Mouse (Mus musculus) megakaryocyte, embryonic 14.5 days (primary cell): ENCODE measurements around the gene Asprv1. TPM values are rescaled to one million over a fixed set of nuclear protein-coding genes. Genes with fewer than 3 reads are reported as not detected.

Source experiments
- H3K27me3 ChIP-seq: replicated peaks from 2 replicates; pipeline ENCODE3; 2012; ENCODE audit warnings: inconsistent platforms
- H3K36me3 ChIP-seq: replicated peaks from 2 replicates; pipeline ENCODE3; 2012; ENCODE audit warnings: low read length, inconsistent platforms, mixed read lengths
- H3K4me1 ChIP-seq: 2 replicates; pipeline ENCODE4 v1.6.1; 2012; ENCODE audit warnings: inconsistent platforms
- H3K4me3 ChIP-seq: replicated peaks from 2 replicates; pipeline ENCODE3; 2012; ENCODE audit warnings: moderate library complexity, mild to moderate bottlenecking, inconsistent platforms
- H3K9me3 ChIP-seq: 2 replicates; pipeline ENCODE4 v1.6.1; 2012; ENCODE audit warnings: inconsistent platforms
- FLI1 ChIP-seq: IDR thresholded peaks from 2 replicates; pipeline ENCODE4 v1.6.1; 2012; ENCODE audit warnings: low read length, inconsistent platforms, mixed read lengths
- GATA1 ChIP-seq: IDR thresholded peaks from 3 replicates; pipeline ENCODE4 v1.6.1; 2012; ENCODE audit warnings: mixed read lengths, low read length, inconsistent platforms, borderline replicate concordance
- polyA plus RNA-seq: library from polyadenylated mRNA; stranded (reverse); fragments of >175 nt; gene quantifications from 2 replicates; pipeline ENCODE4 v1.2.3, GENCODE M21; 2012; ENCODE audit warnings: low replicate concordance; ENCODE audit not compliant: insufficient read depth

The Asprv1 gene
- polyA plus RNA-seq, 1 experiment, result 0.64 TPM

- peaks cover 6% of the 10 kb centered on the region for H3K36me3 ChIP-seq
- H3K4me3 ChIP-seq, result peak overlapping the region; percentile 86
- H3K27me3 ChIP-seq, result no peaks in the 10 kb centered on the region
- peaks cover 97% of the 10 kb centered on the region for H3K4me1 ChIP-seq
- no peaks in the 10 kb centered on the region for H3K9me3 ChIP-seq
- TF ChIP-seq FLI1, result no peak
- peak; percentile 93 for TF ChIP-seq GATA1
Observed at GRCm38 (mm10) chr6:86639180-86640160, 11.5 kb downstream of the Asprv1 start.

- H3K9me3 ChIP-seq, result no peaks in the 10 kb centered on the region
- H3K4me3 ChIP-seq, result peak overlapping the region; percentile 86
- H3K4me1 ChIP-seq, result peaks cover 97% of the 10 kb centered on the region
- H3K36me3 ChIP-seq, result peaks cover 10% of the 10 kb centered on the region
- no peak for TF ChIP-seq FLI1
- no peak for TF ChIP-seq GATA1
- H3K27me3 ChIP-seq, result no peaks in the 10 kb centered on the region
Observed at GRCm38 (mm10) chr6:86640161-86640560, 12.2 kb downstream of the Asprv1 start.

GRCm38 (mm10) chr6:86640776-86641175, 12.8 kb downstream of the Asprv1 start:
- peaks cover 97% of the 10 kb centered on the region for H3K4me1 ChIP-seq
- H3K27me3 ChIP-seq, result no peaks in the 10 kb centered on the region
- no peaks in the 10 kb centered on the region for H3K9me3 ChIP-seq
- no peak for TF ChIP-seq GATA1
- TF ChIP-seq FLI1, result no peak
- H3K36me3 ChIP-seq, result peaks cover 15% of the 10 kb centered on the region
- peak overlapping the region; percentile 84 for H3K4me3 ChIP-seq

GRCm38 (mm10) chr6:86641716-86642115, 13.8 kb downstream of the Asprv1 start:
- no peak overlapping the region for H3K4me3 ChIP-seq
- peaks cover 24% of the 10 kb centered on the region for H3K36me3 ChIP-seq
- no peaks in the 10 kb centered on the region for H3K27me3 ChIP-seq
- H3K4me1 ChIP-seq, result peaks cover 97% of the 10 kb centered on the region
- TF ChIP-seq FLI1 (no peak), GATA1 (no peak)
- H3K9me3 ChIP-seq, result no peaks in the 10 kb centered on the region

- Histone ChIP-seq H3K36me3 (peaks cover 56% of the 10 kb centered on the region), H3K4me3 (peak overlapping the region; percentile 1), H3K27me3 (no peaks in the 10 kb centered on the region), H3K4me1 (peaks cover 98% of the 10 kb centered on the region), H3K9me3 (no peaks in the 10 kb centered on the region)
- TF ChIP-seq FLI1, result no peak
- no peak for TF ChIP-seq GATA1
Observed at GRCm38 (mm10) chr6:86644775-86645400, 16.9 kb downstream of the Asprv1 start.

GRCm38 (mm10) chr6:86645551-86645950, 17.6 kb downstream of the Asprv1 start:
- Histone ChIP-seq H3K27me3 (no peaks in the 10 kb centered on the region), H3K4me1 (peaks cover 98% of the 10 kb centered on the region)

GRCm38 (mm10) chr6:86646143-86646542, 18.2 kb downstream of the Asprv1 start:
- TF ChIP-seq GATA1 (no peak), FLI1 (no peak)
- H3K36me3 ChIP-seq, result peaks cover 64% of the 10 kb centered on the region
- H3K4me3 ChIP-seq, result no peak overlapping the region
- H3K4me1 ChIP-seq, result peaks cover 98% of the 10 kb centered on the region
- H3K9me3 ChIP-seq, result no peaks in the 10 kb centered on the region
- no peaks in the 10 kb centered on the region for H3K27me3 ChIP-seq

More at GRCm38 (mm10) chr6:86645551-86645950, 17.6 kb downstream of the Asprv1 start:
- Histone ChIP-seq H3K4me3 (no peak overlapping the region), H3K36me3 (peaks cover 63% of the 10 kb centered on the region), H3K9me3 (no peaks in the 10 kb centered on the region)
- TF ChIP-seq GATA1, result no peak
- TF ChIP-seq FLI1, result no peak

GRCm38 (mm10) chr6:86653026-86653425, 25.1 kb downstream of the Asprv1 start:
- Histone ChIP-seq H3K36me3 (peaks cover 97% of the 10 kb centered on the region), H3K4me3 (no peak overlapping the region), H3K9me3 (no peaks in the 10 kb centered on the region), H3K4me1 (peaks cover 94% of the 10 kb centered on the region), H3K27me3 (no peaks in the 10 kb centered on the region)
- no peak for TF ChIP-seq FLI1
- TF ChIP-seq GATA1, result no peak

- Histone ChIP-seq H3K9me3 (no peaks in the 10 kb centered on the region), H3K27me3 (no peaks in the 10 kb centered on the region), H3K4me1 (peaks cover 92% of the 10 kb centered on the region), H3K4me3 (peak overlapping the region; percentile 26), H3K36me3 (peaks cover 97% of the 10 kb centered on the region)
- no peak for TF ChIP-seq GATA1
- TF ChIP-seq FLI1, result no peak
Observed at GRCm38 (mm10) chr6:86654270-86654916, 26.4 kb downstream of the Asprv1 start.
